Mouse (Mus musculus) megakaryocyte progenitor cell, adult 5-6 weeks (primary cell): Measurements from ENCODE around the gene Baiap3. TPM values are rescaled to one million over a fixed set of nuclear protein-coding genes. Genes with fewer than 3 reads are reported as not detected.

ENCODE experiments used
- ATAC-seq: replicated peaks from 2 replicates; pipeline ENCODE4 v1.8.0; 2016; ENCODE audit warnings: mild to moderate bottlenecking, moderate TSS enrichment, inconsistent platforms; ENCODE audit not compliant: poor library complexity
- total RNA-seq, 2 experiments: library from RNA; stranded (forward) in 1 of 2; stranded (reverse) in 1 of 2; fragments of 157-497, 149-512 nt in 1 of 2; fragments of 200-1000 nt in 1 of 2; gene quantifications; 2 replicates each; pipeline versions ENCODE4 v1.2.3 to v1.2.4; 2015 to 2017

Baiap3 gene
- total RNA-seq, 2 experiments from 2014 or later: 1.2 to 3.7 TPM

DNA sequence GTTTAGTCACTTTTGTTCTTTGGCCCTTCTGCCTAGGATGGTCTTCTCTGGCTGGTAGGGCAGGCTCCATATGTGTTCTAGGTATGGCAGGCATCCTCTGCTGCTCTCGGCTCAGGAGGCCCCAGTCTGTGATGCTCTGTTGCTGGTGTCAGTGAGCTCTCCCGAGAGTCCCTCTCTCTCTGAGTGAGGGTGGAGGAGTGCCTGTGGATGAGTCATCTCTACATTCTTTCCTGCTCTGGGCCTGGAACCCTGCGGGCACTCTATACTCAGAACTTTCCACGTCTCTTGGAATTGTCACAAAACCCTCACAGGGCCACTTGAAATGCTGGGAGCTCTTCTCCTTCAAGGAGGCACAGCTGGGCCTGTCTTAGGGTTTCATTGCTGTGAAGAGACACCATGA, 44.5 kb downstream of the Baiap3 start:
- no peak for ATAC-seq

DNA sequence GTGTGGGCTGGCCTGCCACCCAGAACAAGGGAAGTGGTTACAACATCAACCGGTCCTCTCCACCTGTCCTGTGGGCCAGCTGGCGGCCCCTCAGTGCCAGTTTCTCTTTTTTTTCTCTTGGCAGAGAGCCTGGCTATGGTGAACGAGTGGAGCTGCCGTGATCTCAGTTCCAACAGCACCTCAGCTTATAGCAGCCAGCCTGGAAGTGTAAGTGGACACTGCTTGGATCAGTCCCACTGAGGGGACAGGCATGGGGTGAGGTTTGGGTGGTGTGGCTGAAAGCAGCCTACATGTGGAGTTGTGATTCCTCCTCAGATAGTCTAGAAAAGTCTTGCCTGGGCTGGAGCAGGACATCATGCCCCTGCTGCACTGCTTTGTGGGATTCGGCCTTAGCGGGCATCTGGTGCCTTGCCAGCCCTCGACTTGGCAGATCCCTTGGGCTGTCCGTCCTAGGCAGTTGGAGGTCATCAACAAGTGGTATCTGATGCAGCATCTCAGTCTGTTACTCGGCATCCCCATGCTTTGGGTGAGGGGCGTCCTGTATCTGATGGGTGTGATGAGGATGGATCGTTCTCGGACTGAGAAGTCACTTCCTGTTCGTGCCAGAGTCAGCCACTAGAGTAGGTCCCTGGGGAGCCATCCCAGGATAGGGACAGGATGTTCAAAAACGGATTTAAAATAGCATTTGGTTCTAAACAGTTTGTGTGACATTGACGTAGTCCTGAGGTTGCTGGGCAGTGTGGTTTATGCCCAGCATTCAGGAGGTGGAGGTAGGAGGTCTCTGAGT, 45.3 kb downstream of the Baiap3 start:
- peak; percentile 61 for ATAC-seq

DNA sequence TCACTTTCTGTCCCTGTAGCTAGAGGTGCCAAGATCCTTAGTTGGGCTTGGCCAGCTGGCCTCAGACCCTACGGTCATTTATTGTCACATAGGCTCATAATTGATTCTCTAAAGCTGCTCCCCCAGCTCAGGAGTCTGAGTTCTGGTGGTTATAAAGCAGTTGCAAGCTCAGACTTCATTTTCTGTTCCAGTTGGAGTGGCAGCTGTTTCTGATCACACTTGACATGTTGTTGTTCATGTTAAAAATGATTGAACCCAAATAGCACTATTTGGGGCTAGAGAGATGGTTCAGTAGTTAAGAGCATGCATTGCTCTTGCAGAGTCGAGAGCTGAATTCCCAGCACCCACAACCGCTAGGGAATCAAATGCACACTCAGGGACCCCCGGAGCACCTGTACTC, 46.2 kb downstream of the Baiap3 start:
- ATAC-seq: no peak

DNA sequence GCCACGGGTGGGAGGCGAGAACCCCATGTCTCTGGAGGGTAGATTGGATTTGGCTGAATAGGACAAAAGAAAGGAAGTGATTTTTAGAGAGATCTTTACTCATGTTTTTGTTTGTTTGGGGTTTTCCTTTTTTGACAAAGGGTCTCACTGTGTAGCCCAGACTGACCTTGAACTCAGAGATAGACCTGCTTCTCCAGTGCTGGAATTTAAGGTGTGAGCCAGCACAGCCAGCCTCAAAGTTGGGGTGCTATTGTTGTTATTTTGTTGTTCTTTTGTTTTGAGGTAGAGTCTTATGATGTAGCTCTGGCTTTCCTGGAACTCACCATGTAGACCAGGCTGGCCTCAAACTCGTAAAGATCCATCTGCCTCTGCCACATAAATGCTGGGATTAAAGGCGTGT, 53.8 kb downstream of the Baiap3 start:
- no peak for ATAC-seq

Other genes with a start within 250 kb of the Baiap3 start
- 21.4 and 21.9 TPM in 2 replicates for gene Cramp1l, start 240.6 kb downstream of the Baiap3 start, total RNA-seq (2015)
- gene Cramp1l, start 240.6 kb downstream of the Baiap3 start, total RNA-seq (2017): 7.7 and 8.5 TPM in 2 replicates
- 8.0 and 11.0 TPM in 2 replicates for gene Ift140, start 240.3 kb downstream of the Baiap3 start, total RNA-seq (2015)
- 20.2 and 20.3 TPM in 2 replicates for gene Ift140, start 240.3 kb downstream of the Baiap3 start, total RNA-seq (2017)
- gene Tmem204, start 172.8 kb downstream of the Baiap3 start, total RNA-seq (2015): not detected in 2 replicates
- gene Tmem204, start 172.8 kb downstream of the Baiap3 start, total RNA-seq (2017): not detected in 2 replicates
- gene Telo2, start 140.4 kb downstream of the Baiap3 start, total RNA-seq (2015): 15.5 and 31.2 TPM in 2 replicates
- 28.8 and 35.5 TPM in 2 replicates for gene Telo2, start 140.4 kb downstream of the Baiap3 start, total RNA-seq (2017)
- gene Ptx4, start 135.6 kb downstream of the Baiap3 start, total RNA-seq (2015): not detected in 2 replicates
- not detected in 2 replicates for gene Ptx4, start 135.6 kb downstream of the Baiap3 start, total RNA-seq (2017)
- 7.3 and 7.8 TPM in 2 replicates for gene Clcn7, start 123.0 kb downstream of the Baiap3 start, total RNA-seq (2015)
- gene Clcn7, start 123.0 kb downstream of the Baiap3 start, total RNA-seq (2017): 8.1 and 9.6 TPM in 2 replicates
- not detected in 2 replicates for gene Ccdc154, start 93.9 kb downstream of the Baiap3 start, total RNA-seq (2015)
- gene Ccdc154, start 93.9 kb downstream of the Baiap3 start, total RNA-seq (2017): 0.14 TPM in 1 of 2 replicates, not detected in the other
- gene Gm38655, start 80.9 kb downstream of the Baiap3 start, total RNA-seq (2015): not detected in 2 replicates
- gene Gm38655, start 80.9 kb downstream of the Baiap3 start, total RNA-seq (2017): not detected in 2 replicates
- 16.6 and 20.3 TPM in 2 replicates for gene BC003965, start 71.8 kb downstream of the Baiap3 start, total RNA-seq (2015)
- gene BC003965, start 71.8 kb downstream of the Baiap3 start, total RNA-seq (2017): 7.0 and 11.5 TPM in 2 replicates
- gene Unkl, start 68.0 kb downstream of the Baiap3 start, total RNA-seq (2015): 6.1 and 6.2 TPM in 2 replicates
- gene Unkl, start 68.0 kb downstream of the Baiap3 start, total RNA-seq (2017): 7.7 and 8.2 TPM in 2 replicates
- gene Gnptg, start 16.2 kb downstream of the Baiap3 start, total RNA-seq (2015): 24.3 and 24.4 TPM in 2 replicates
- 17.2 and 20.8 TPM in 2 replicates for gene Gnptg, start 16.2 kb downstream of the Baiap3 start, total RNA-seq (2017)
- gene Tsr3, start 16.2 kb downstream of the Baiap3 start, total RNA-seq (2015): 14.9 and 15.2 TPM in 2 replicates
- gene Tsr3, start 16.2 kb downstream of the Baiap3 start, total RNA-seq (2017): 28.1 and 30.7 TPM in 2 replicates
- gene Ube2i, start 18.3 kb upstream of the Baiap3 start, total RNA-seq (2015): 355 and 376 TPM in 2 replicates
- 305 and 308 TPM in 2 replicates for gene Ube2i, start 18.3 kb upstream of the Baiap3 start, total RNA-seq (2017)
- gene Prss34, start 42.0 kb upstream of the Baiap3 start, total RNA-seq (2015): 18.7 and 31.2 TPM in 2 replicates
- 4.5 and 23.9 TPM in 2 replicates for gene Prss34, start 42.0 kb upstream of the Baiap3 start, total RNA-seq (2017)
- gene Prss28, start 52.3 kb upstream of the Baiap3 start, total RNA-seq (2015): not detected in 2 replicates
- gene Prss28, start 52.3 kb upstream of the Baiap3 start, total RNA-seq (2017): not detected in 2 replicates
- gene Prss29, start 62.3 kb upstream of the Baiap3 start, total RNA-seq (2015): not detected in 2 replicates
- not detected in 2 replicates for gene Prss29, start 62.3 kb upstream of the Baiap3 start, total RNA-seq (2017)
- not detected in 2 replicates for gene Tpsab1, start 89.2 kb upstream of the Baiap3 start, total RNA-seq (2015)
- gene Tpsab1, start 89.2 kb upstream of the Baiap3 start, total RNA-seq (2017): not detected in 2 replicates
- gene Tpsb2, start 109.9 kb upstream of the Baiap3 start, total RNA-seq (2015): not detected in 2 replicates
- gene Tpsb2, start 109.9 kb upstream of the Baiap3 start, total RNA-seq (2017): not detected in 2 replicates
- not detected in 2 replicates for gene Tpsg1, start 112.9 kb upstream of the Baiap3 start, total RNA-seq (2015)
- gene Tpsg1, start 112.9 kb upstream of the Baiap3 start, total RNA-seq (2017): not detected in 2 replicates
- gene Cacna1h, start 177.4 kb upstream of the Baiap3 start, total RNA-seq (2015): 0.32 TPM in 1 of 2 replicates, not detected in the other
- gene Cacna1h, start 177.4 kb upstream of the Baiap3 start, total RNA-seq (2017): not detected in 2 replicates
- gene Tekt4, start 198.3 kb upstream of the Baiap3 start, total RNA-seq (2015): not detected in 2 replicates
- gene Tekt4, start 198.3 kb upstream of the Baiap3 start, total RNA-seq (2017): not detected in 2 replicates
- not detected in 2 replicates for gene Sstr5, start 240.9 kb upstream of the Baiap3 start, total RNA-seq (2015)
- not detected in 2 replicates for gene Sstr5, start 240.9 kb upstream of the Baiap3 start, total RNA-seq (2017)